Mouse (Mus musculus): ENCODE results near the gene Mettl16.

The Mettl16 gene

DNA sequence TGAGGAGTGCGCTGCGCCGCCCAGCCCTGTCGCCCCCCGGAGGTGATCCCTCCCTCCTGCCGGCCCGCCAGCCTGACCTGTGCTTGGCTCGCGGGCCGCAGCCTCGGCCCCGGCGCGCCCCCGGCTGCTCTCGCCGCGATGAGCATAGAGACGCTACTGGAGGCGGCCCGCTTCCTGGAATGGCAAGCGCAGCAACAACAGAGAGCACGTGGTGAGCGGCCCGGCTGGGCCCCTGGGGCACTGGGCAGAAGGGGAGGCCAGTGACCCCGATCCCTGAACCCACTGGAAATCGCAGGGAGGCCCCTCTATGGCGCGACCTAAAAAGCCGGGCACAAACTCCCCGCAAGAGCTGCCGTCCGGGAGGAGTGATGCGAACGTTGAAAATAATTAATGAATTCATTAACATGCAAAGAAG, 60.6 kb downstream of the Mettl16 start:
- DNase-seq (ENCODE audit: low read depth, low spot score) = peak; percentile 82

DNA sequence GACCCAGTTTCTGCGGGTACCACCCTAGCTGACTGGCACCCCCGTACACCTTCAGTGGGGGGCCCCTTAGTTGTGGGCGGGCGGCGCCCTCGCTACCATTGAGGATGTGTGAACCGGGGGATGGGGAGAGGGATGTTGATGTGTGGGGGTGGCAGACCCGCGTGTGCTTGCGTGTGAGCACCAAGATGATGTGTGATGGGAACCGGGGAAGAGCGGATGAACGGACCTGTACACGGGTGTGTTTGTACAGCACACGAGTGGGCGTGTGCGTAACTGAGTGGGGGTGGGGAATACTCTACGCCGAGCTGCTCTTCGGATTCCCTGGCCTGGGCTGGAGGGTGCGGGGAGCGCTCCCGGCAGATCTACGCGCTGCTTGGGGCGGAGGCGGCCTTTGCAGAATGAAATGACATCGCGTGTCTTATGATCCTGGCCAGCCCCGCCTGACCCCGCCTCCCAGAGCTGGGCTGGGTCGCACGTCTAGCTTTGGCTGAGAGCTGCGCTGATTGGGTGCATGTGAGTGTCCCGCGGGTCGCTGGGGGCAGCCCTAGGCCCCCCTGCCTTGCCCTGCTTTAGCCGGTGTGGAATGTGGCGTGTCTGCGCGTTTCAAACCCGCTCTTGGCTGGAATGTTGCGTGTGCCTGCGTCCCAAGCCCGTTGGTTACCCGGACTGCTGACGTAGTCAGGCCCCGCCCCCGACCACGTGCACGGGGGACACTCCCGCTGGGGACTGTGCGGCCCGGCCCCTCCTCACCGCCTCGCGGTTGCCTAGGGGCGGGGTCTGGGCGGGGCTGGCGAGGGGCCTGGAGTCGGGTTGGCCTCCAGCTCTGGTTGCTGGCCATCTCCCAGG, 61.2 kb downstream of the Mettl16 start:
- peak; percentile 99 for DNase-seq (ENCODE audit: low read depth, low spot score)

DNA sequence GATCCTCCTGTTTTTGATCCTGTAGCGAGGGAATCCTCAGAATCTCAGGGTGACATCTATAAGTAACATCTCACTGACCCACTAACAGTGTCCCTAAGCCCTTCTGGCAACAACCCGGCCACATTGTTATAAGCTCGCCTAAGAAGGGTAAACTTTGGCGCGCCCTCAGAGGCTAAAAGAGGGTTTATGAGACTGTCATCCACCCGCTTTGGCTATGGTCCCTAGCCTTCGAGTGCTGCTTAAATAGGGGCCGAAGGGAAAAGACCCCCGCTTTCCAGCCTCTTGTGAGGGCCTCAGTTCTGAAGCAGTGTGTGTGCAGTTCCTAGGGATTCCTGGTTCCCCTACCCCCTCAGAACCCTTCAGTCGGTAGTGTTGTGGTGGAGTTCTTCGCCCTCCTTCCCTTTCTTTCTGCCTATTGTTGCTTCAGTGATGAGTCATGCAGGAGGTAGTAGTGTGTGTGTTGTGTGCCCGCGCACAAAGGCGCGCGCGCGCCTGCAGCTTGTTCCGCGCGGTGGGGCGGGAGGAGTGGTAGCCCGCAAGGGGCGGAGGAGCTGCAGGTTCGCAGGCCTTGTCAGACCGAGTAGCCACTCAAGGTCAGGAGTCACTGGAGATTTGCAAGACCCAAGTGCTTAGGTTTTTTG, 62.0 kb downstream of the Mettl16 start:
- peak; percentile 77 for DNase-seq (ENCODE audit: low read depth, low spot score)

DNA sequence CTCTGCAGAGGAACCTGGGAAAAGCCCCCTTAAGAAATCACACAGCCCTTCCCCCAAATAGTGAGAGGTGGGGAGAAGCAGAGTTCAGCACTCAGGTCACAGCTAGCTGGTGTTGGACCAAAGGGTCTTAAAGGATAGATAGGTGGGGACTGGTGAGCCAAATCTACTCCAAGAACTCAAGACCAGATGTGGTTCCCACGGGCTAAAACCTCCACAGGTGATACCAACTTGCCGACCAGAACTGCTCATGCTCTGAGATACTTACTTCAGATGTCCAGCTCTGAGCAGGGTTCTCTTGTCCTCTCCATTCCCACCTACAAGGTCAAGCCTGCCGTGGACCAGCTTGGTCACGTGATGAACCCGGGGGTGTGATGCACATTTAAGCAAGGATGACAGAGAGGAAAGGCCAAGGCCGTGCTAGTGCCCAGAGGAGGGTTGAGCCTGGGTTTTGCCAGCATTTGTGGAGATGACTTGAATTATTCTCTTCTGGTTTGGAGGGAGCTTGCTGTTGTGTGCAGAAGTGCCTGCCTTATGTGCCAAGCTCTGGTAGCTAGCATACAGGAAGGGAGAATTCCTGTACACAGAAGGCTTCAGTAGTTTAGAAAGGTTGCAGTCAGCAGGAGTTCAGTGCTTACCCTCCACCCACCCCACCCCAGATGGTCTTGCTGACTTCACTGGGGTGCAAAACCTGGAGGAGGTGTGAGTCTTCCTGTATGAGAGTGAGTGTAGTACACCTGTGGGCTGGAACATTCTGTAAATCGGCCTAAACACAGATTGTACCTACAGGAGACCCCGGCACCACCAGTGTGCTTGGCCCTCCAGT, 63.1 kb downstream of the Mettl16 start:
- no peak for DNase-seq (ENCODE audit: low read depth, low spot score)

GRCm38 (mm10) chr11:74834359-74834638, 63.7 kb downstream of the Mettl16 start:
- DNase-seq (ENCODE audit: low read depth, low spot score) = no peak

DNA sequence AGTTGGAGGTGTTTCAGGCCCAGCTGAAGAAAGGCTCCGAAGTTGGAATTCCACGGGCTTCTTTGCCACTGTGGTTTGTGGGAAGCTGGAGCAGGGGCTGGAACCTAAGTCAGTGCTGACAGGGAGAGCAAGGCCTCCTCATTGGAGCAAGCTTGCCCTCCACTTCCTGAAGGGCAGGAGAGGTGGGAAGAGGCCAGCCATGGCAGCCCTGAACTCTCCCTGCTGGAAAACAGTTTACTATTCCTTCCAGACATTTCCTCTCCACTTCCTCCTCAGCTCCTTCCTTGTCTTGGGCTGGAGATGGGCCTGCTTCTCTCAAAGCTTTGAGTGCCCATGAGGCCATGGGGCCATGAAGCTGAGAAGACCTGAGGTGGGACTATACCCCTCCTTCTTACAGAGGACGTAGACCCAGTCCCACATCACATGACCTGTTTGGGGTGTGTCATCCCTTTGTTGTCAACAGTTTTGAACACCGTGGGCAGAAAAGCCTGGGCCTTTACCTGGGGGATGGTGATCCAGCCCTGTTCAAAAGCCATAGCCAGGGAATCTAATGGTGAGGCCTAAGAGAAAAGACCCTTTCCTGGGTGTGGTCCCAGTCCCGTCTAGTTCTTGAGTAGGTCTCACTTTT, 64.1 kb downstream of the Mettl16 start:
- no peak for DNase-seq (ENCODE audit: low read depth, low spot score)

DNA sequence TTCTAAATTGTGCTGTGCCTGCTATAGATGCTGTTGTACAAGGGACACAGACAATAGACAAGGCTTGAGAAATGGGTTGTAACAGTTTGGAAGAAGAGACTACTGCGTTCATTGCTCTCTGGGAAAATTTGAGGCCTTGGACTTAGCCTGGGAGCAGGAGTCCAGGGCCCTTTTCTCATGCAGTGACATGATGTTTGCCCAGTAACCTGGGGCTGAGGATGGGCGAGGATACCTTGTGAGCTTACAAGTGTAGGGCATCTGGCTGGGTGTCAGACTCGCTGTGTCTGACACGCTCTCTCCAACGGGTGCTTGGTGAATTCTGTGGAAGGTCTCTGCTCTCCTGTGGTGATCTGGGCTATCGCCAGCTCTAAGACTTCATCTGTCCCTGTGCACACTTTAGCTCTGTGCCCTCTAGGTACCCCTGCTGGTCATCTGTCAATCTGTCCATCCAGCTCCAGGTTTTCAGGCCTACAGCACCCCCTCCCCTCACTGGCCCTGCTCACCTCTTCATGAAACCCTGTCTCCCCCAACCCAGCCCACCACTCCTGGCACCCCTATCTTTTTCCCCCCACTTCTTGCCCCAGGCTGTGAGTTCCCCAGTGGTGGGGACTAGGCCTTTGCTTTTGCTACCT, 65.1 kb downstream of the Mettl16 start:
- no peak for DNase-seq (ENCODE audit: low read depth, low spot score)

GRCm38 (mm10) chr11:74836225-74837055, 65.8 kb downstream of the Mettl16 start:
- no peak for DNase-seq (ENCODE audit: low read depth, low spot score)

- no peak for DNase-seq (ENCODE audit: low read depth, low spot score)
Measured at GRCm38 (mm10) chr11:74837056-74837693, 66.5 kb downstream of the Mettl16 start.

GRCm38 (mm10) chr11:74837694-74838431, 67.2 kb downstream of the Mettl16 start:
- peak; percentile 98 for DNase-seq (ENCODE audit: low read depth, low spot score)

GRCm38 (mm10) chr11:74838441-74838840, 67.8 kb downstream of the Mettl16 start:
- peak; percentile 95 for DNase-seq (ENCODE audit: low read depth, low spot score)

DNA sequence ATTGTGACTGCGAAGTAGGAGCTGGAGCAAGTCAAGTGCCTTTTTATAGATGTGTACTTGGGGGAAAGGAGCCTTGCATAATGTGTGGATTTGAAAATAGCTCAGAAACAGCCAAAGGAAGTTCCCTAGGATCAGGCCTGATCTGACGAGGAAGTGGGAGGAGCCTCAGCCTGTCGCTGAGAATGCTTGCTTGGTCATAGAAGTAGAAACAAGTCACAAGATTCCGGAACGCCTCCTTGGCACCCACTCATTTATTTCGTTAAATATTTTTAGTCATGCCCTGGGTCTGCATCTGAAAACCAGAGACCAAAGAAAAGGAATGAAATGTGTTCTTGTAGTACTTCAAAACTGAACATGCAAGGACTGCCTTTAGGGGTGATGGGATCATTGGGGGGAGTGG, 68.3 kb downstream of the Mettl16 start:
- DNase-seq (ENCODE audit: low read depth, low spot score) = no peak

DNA sequence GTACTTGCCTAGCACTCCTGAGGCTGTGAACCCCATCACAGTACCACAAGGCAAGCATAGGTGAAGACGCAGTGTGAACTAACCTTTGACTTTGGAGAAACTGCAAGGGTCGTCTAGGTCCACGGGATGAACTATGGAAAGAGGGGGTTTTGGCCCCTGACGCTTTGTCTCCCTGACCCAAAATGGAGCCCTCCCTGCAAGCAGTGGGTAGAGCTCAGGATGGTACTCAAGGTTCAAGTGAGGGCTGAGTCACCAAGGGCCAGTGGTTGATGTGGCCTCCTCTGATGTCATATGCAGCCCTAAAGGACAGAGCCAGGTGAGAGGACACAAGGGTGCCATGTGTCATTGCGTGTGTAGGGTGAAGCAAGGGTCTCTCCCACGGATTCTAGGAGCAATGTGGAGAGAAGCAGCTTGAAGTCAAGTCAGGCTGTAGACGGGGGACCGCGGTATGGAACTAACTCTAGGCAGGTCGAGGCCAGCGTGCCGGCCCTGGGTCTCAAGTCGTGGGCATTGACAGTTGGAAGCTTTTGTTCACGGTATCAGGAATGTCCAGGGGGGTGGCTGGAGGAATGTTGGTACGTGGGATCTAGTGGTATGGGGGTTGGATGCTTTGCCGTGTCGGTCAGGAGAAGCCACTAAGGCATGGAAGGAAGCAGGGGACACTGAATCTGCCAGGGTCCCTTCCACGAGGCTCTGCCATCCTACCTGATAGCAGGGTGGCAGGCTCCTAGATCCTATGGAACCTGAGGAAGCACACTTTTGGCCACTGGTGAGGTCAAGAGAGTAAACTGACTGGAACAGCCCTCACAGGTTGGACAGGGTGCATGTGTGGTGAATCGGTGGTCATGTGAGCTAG, 69.5 kb downstream of the Mettl16 start:
- no peak for DNase-seq (ENCODE audit: low read depth, low spot score)

DNA sequence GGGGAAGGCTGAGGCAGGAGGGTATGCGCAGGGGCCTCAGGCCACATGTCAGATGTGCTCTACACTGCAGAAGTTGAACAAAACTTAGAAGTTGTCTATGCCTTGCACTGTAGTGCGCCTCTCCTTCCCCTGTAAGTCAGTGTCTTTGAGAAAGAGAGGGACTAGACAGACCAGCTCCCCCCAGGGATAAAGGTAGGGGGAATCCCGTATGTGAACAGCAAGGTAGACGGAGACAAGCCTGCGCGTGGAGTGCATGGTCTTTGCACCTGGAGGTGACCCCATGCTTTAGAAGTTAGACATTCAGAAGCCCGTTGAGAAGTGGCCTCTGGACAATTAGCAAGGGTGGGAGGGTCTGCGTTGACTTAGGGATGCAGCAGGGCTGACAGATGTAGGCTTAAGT, 70.1 kb downstream of the Mettl16 start:
- DNase-seq (ENCODE audit: low read depth, low spot score) = no peak

DNA sequence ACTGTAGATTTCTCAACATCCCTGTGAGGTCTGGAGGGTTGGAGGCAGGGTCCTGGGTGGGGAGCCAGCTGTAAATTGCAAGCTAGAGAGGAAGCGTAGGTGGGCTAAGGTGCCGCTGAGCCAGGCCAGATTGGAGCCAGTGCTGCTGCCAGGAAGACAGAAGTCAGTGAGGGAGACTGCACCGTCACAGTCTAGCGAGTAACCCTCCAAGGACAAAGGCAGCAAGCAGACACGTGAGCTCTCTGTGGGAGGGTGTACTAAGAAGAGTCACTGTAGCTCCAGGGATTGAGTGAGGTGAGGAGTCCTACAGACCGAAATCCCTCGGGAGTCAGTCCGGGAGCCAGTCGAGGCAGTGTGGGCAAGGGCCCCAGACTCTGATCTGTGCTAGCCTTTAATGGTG, 70.7 kb downstream of the Mettl16 start:
- DNase-seq (ENCODE audit: low read depth, low spot score) = no peak

DNA sequence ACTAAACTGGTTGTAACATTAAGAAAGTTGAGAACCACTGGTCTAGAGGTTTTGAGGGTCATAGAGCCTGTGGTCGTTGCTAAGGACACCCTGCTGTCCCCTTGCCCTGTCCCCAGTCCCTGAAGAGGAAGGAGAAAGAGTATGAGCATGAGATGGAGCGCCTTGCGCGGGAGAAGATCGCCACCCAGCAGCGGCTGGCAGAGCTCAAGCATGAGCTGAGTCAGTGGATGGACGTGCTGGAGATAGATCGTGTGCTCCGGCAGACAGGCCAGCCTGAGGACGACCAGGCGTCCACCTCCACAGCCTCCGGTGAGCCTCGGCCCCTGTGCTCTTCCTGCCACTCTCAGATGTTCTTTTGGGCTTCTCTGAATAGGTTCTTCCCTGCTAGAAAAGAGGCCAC, 71.4 kb downstream of the Mettl16 start:
- DNase-seq (ENCODE audit: low read depth, low spot score) = no peak

GRCm38 (mm10) chr11:74842656-74843434, 72.2 kb downstream of the Mettl16 start:
- DNase-seq (ENCODE audit: low read depth, low spot score) = no peak

- no peak for DNase-seq (ENCODE audit: low read depth, low spot score)
Measured at GRCm38 (mm10) chr11:74843435-74843714, 72.7 kb downstream of the Mettl16 start.

Data from A20 (cell line).